Mouse (Mus musculus) cerebellum, adult 11 months (tissue): ENCODE data around the gene Gli2.

Source experiments
- DNase-seq: peaks from one replicate; pipeline ENCODE4 v3.0.0; 2022

Gene Gli2

DNA sequence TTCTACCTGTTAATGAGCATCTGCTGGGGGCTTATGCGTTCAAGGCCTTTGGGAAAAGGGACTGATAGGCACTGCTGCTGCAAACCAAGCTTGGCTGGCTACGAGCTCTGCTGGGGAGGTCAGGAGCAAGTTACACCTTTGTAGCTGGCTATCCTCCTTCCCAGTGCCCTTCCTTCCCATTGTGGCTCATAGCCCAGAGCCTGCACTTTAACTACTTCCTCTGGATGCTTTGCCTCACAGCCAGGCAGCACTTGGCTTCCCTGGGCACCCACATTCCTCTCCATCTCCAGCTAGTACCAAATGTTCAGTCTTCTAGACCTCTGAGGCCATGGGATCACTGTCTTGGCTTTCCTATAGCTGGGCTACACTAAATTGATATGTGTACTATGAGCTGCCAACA lies 263.5 kb downstream of the Gli2 start:
- peak; percentile 16 for DNase-seq

DNA sequence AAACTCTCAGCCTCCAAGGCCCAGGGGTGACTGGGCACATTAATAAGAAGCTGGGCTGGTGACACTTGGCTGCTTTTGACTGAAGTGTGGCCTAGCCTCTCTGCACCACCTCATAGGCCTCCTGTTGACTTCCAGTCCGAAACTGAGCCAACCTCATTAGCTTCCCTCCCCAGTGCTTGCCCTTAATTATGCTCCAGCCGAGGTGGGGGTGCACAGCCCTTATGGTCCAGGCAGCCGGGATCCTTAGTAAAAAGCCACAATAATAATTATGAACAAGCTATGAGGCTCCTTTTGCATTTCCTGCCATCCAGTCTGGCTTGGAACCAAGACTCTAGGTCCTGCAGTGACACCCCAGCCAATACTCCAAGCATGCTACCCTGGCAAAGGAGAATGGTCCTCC lies 264.0 kb downstream of the Gli2 start:
- DNase-seq = peak; percentile 43

DNA sequence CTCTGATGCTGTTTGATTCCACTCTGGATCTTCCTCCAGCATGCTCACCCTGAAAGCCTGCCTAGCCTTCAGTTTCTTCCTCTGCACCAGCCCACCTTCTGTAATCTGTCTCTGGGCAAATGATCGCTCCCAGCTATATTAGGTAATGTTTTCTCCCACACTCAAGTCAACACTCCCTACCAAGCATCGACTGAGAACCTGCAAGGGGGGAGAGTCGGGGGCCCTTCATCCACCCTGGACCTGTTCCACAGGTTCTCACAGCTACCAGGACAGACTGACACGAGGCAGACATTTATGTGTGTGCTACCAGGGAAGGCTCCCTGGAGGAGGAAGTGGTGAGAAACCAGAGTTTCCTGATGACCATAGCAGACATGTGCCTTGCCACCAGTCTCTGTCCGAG lies 264.6 kb downstream of the Gli2 start:
- no peak for DNase-seq

DNA sequence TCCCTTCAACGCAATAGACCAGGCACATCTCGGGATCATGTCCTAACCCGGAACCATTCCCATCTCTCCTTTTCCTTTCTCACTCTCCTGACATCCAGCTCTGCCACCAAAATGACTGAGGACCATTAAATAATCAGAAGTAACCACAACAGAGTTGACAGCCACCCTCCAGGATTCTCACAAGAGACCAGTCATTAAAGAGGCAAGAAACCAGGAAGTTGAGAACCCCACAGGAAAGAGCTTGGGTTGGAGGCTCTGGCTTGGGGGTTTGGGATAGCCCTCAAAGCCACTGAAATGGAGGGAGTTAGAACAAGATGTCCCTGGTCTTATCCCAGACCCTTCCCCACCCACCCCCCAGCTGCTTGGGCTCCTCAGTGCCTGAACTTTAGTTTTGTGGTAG lies 265.9 kb downstream of the Gli2 start:
- no peak for DNase-seq
